Mouse (Mus musculus): Measurements from ENCODE around the gene Ceacam20.
"Not testable (repeated sequence)": the region's sequence is repeated elsewhere in the genome, so short reads cannot be mapped to it uniquely, and the experiment has no call there.

Ceacam20 gene

GRCm38 (mm10) chr7:19949996-19950395 is 15.2 kb upstream of the Ceacam20 start:
- DNase-seq, result no peak

GRCm38 (mm10) chr7:19950589-19950988 is 14.6 kb upstream of the Ceacam20 start, which contains the start of gene Igsf23:
Igsf23 (minus strand) TSS chr7:19950756.
- DNase-seq, result no peak

GRCm38 (mm10) chr7:19952320-19952986 is 12.8 kb upstream of the Ceacam20 start:
- DNase-seq, result no peak

GRCm38 (mm10) chr7:19953054-19953453 is 12.2 kb upstream of the Ceacam20 start:
- no peak for DNase-seq

GRCm38 (mm10) chr7:19955861-19956260 is 9.4 kb upstream of the Ceacam20 start:
- no peak for DNase-seq

- DNase-seq, result peak; percentile 76 to 83
Observed at GRCm38 (mm10) chr7:19956341-19956781, 8.9 kb upstream of the Ceacam20 start.

GRCm38 (mm10) chr7:19962423-19962822 is 2.8 kb upstream of the Ceacam20 start:
- no peak for DNase-seq

GRCm38 (mm10) chr7:19969106-19969505 is 3.9 kb downstream of the Ceacam20 start:
- DNase-seq, result no peak

GRCm38 (mm10) chr7:19969541-19970090 is 4.4 kb downstream of the Ceacam20 start:
- no peak for DNase-seq

- no peak for DNase-seq
Observed at GRCm38 (mm10) chr7:19970196-19970595, 5.0 kb downstream of the Ceacam20 start.

- DNase-seq, result no peak
Observed at GRCm38 (mm10) chr7:19971516-19971915, 6.3 kb downstream of the Ceacam20 start.

GRCm38 (mm10) chr7:19991165-19991564 is 26.0 kb downstream of the Ceacam20 start, which contains the start of gene Nlrp9b:
Nlrp9b (plus strand) TSS chr7:19991465.
- not testable (repeated sequence) for DNase-seq

- DNase-seq, result not testable (repeated sequence)
Observed at GRCm38 (mm10) chr7:19996721-19997120, 31.5 kb downstream of the Ceacam20 start.

GRCm38 (mm10) chr7:20009987-20010386 is 44.8 kb downstream of the Ceacam20 start:
- no peak for DNase-seq

Data from cerebellum, adult 18-20 months (tissue).